Comparison of ENCODE assay signal across 27 mouse cellular contexts in the genomic region with DNA sequence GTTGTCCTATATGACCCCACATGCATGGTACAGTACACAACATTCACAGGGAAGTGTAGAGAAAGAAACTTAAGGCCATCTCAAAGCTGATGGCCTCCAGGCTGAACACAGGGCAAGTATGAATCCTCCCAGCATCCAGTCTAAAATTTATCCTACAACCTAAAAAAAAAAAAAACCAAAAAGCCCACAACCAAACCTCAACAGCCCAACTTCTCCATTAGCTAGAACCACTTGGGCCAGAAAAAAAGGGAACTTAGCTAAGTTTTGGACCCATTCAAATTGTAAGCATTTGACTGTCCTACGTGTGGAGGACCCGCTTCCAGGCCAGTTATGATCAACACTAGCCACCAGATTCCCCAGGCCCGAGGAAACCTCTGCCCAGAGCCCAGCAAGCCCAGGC.
"Had no signal": no experiment of that assay in that cellular context is flagged by ENCODE, and none has a peak within 500 bp of the region (broad histone marks: within the 10 kb centered on the region; RNA-seq: fewer than 3 reads in every experiment).

No protein-coding gene starts in this region.

- H3K4me2 ChIP-seq: embryonic facial prominence, embryonic 12.5 days; embryonic facial prominence, embryonic 13.5 days; embryonic facial prominence, embryonic 15.5 days; forebrain, embryonic 12.5 days; forebrain, embryonic 13.5 days; forebrain, embryonic 15.5 days had no signal

- H3K4me1 ChIP-seq: embryonic facial prominence, embryonic 10.5 days; embryonic facial prominence, embryonic 12.5 days; embryonic facial prominence, embryonic 13.5 days; embryonic facial prominence, embryonic 15.5 days; forebrain, embryonic 10.5 days; forebrain, embryonic 12.5 days; forebrain, embryonic 13.5 days; forebrain, embryonic 15.5 days; heart, embryonic 10.5 days had no signal

- H3K27me3 ChIP-seq: embryonic facial prominence, embryonic 12.5 days; embryonic facial prominence, embryonic 13.5 days; embryonic facial prominence, embryonic 15.5 days; forebrain, embryonic 12.5 days; forebrain, embryonic 13.5 days; forebrain, embryonic 15.5 days had no signal

- H3K4me3 ChIP-seq: embryonic facial prominence, embryonic 10.5 days; embryonic facial prominence, embryonic 12.5 days; embryonic facial prominence, embryonic 13.5 days; embryonic facial prominence, embryonic 15.5 days; erythroblast, embryonic 14.5 days; forebrain, embryonic 10.5 days; forebrain, embryonic 12.5 days; forebrain, embryonic 13.5 days; forebrain, embryonic 15.5 days; gastrocnemius, adult 2 months; heart, adult 2 months; heart, embryonic 10.5 days had no signal

- H3K27ac ChIP-seq: embryonic facial prominence, embryonic 10.5 days; embryonic facial prominence, embryonic 12.5 days; embryonic facial prominence, embryonic 13.5 days; embryonic facial prominence, embryonic 15.5 days; forebrain, embryonic 10.5 days; forebrain, embryonic 12.5 days; forebrain, embryonic 13.5 days; forebrain, embryonic 15.5 days; gastrocnemius, adult 2 months; heart, adult 2 months; heart, embryonic 10.5 days had no signal

- DNase-seq: cerebellum, adult 9-11 months; cerebellum, postnatal 10 days; cerebellum, postnatal 14 days; cerebellum, postnatal 25 days; cerebellum, postnatal 36 days; embryo, embryonic 11 days; forebrain, postnatal 0 days; gastrocnemius, adult 2 months; gastrocnemius, postnatal 10 days; gastrocnemius, postnatal 14 days; gastrocnemius, postnatal 25 days; gastrocnemius, postnatal 36 days; heart, adult 11 months; heart, adult 18-20 months; heart, adult 2 months had no signal

- ATAC-seq: forebrain, embryonic 13.5 days; forebrain, embryonic 14.5 days; forebrain, embryonic 15.5 days; forebrain, embryonic 16.5 days; forebrain, postnatal 0 days had no signal

- H3K9ac ChIP-seq: embryonic facial prominence, embryonic 12.5 days; embryonic facial prominence, embryonic 13.5 days; embryonic facial prominence, embryonic 15.5 days; forebrain, embryonic 12.5 days; forebrain, embryonic 13.5 days; forebrain, embryonic 15.5 days; forebrain, postnatal 0 days had no signal

- H3K9me3 ChIP-seq: embryonic facial prominence, embryonic 10.5 days; embryonic facial prominence, embryonic 12.5 days; embryonic facial prominence, embryonic 13.5 days; embryonic facial prominence, embryonic 15.5 days; forebrain, embryonic 10.5 days; forebrain, embryonic 12.5 days; forebrain, embryonic 13.5 days; forebrain, embryonic 15.5 days; heart, embryonic 10.5 days had no signal
